Mouse (Mus musculus) cortical plate, adult 2 months (tissue): ENCODE results near the gene Rtkn2.

Experiments used
- CTCF ChIP-seq: fragments of 200-500 bp; IDR thresholded peaks from 2 replicates; pipeline ENCODE4 v1.5.1; 2011; ENCODE audit warnings: mild to moderate bottlenecking, control low read depth, low read length; ENCODE audit not compliant: insufficient read depth; ENCODE audit errors: extremely low read depth
- POLR2A ChIP-seq: fragments of 200-500 bp; IDR thresholded peaks from 2 replicates; pipeline ENCODE4 v1.6.1; 2011; ENCODE audit warnings: mild to moderate bottlenecking, low read length, control low read depth; ENCODE audit not compliant: insufficient read depth; ENCODE audit errors: extremely low read depth

- no peak for TF ChIP-seq CTCF
- no peak for TF ChIP-seq POLR2A
These were observed 29.2 kb upstream of the Rtkn2 start for GRCm38 (mm10) chr10:67950059-67950748.
